Mouse (Mus musculus) left cerebral cortex, postnatal 14 days (tissue): Measurements from ENCODE around the gene Syn3. TPM values are rescaled to one million over a fixed set of nuclear protein-coding genes. Genes with fewer than 3 reads are reported as not detected.

Source experiments
- DNase-seq, 2 experiments: peaks; one replicate each; pipeline ENCODE4 v3.0.0; 2021 to 2022; ENCODE audit warnings: low spot score in 2 of 2, mixed read lengths in 1 of 2
- intact Hi-C: fragments of 180-260 bp; cut with DNase I; formaldehyde crosslinking; loops from one replicate; pipeline ENCODE4 v1.15.1; 2025
- total RNA-seq, 2 experiments: library from RNA; stranded (reverse); gene quantifications; 2 replicates each; pipeline ENCODE4 v1.2.3; 2021

Gene Syn3
- total RNA-seq, 2 experiments from 2014 or later, result 29.9 to 32.0 TPM

DNA sequence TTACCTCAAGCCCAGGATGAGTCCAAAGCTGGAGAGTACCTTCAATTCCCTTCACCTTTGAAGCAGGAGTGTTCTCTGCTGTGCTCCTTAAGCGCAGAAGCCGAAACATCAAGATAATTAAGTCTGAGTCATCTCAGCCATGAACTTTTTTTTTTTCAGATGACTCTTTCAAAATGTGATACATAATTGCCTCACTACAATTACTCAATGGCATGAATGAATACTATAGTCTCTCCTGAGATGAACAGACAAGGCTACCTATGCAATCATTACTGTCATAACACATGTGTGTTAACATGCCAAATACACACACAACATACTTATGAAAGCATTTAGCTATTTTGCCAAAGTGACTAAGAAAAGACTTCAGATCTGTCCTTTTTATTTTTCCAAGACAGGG is 486.9 kb downstream of the Syn3 start, which contains the start of gene Bpifc:
Gene Bpifc (minus strand): TSS at position 115 of the 400 bp plus-strand sequence.
- intact Hi-C loops, result no loop called here
- DNase-seq, result no peak

DNA sequence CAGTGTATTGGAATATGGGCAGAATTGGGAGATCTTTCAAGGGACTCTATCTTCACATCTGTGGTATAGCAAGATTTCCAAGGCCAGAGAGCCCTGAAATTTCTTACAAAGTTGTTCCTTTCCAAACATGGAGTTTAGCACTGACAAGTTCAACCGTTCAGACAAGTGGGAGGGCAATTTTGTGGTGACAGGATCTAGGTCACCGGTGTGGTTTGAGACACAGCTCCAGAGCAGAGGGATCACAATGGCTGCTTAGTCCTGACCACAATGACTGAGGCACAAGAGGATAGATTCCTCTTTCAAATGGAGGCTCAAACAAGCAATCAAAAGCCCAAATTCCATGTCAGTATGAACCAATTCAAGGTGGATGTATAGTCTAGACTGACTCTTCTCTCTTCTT is 487.5 kb downstream of the Syn3 start:
- no peak for DNase-seq
- intact Hi-C loops, result no loop called here

GRCm38 (mm10) chr10:86010636-86011035 is 488.1 kb downstream of the Syn3 start:
- intact Hi-C loops, result no loop called here
- no peak for DNase-seq

DNA sequence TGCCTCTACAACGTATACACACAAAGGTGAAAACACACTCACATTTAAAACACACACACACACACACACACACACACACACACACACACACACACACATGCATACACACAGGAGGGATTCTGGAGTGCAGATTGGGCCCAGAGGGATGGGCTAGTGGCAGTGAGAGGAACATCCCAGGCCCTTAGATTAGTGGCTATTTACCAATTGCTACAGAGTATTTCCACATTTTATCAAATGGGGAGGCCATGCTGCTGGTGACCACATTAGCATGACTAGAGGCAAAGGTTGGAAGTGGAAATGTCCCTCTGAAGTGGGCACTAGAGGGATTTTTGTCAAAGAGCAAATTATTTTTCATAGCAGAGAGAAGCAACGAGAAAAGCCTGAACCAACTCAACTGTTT is 489.0 kb downstream of the Syn3 start:
- intact Hi-C loops, result no loop called here
- DNase-seq, result no peak

DNA sequence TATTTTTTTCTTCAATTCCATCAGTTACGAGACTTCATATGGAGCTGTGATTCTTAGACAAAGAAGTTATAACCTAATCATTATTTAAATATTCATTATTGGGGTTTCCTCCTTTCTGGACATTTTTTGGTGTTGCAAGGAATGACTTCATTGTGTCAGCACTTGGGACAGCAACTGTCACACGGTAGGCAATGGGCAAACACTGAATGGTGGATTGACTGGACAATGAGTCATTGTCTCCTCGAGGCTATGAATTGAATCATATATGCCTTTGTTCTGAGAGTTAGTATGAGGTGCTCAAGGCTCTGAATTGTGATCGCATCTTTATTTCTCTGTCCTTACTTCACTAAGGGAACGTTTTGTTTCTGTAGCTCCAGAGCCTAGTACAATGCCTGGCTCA is 492.2 kb downstream of the Syn3 start:
- DNase-seq, result no peak
- intact Hi-C loops, result no loop called here

Other genes with a start within 250 kb of the Syn3 start
- 10 to 100 TPM; 49.1 to 51.5 TPM for gene Timp3, start 198.5 kb downstream of the Syn3 start, total RNA-seq
- gene Hsp90b1, start 206.6 kb upstream of the Syn3 start, total RNA-seq, result 100 to 1,000 TPM; 291 to 292 TPM
- gene Ttc41, start 206.9 kb upstream of the Syn3 start, total RNA-seq, result 1 to 10 TPM; 1.1 to 1.2 TPM